Mouse (Mus musculus) CH12.LX (cell line): ENCODE results near the gene Ceacam20. TPM values are rescaled to one million over a fixed set of nuclear protein-coding genes. Genes with fewer than 3 reads are reported as not detected.

Source experiments
- DNase-seq: peaks from one replicate; pipeline ENCODE4 v3.0.0-alpha.2; 2013; ENCODE audit errors: extremely low read depth
- H3K27ac ChIP-seq: 2 replicates; pipeline ENCODE4 v1.5.1; 2012; ENCODE audit warnings: low read depth, mild to moderate bottlenecking, control low read depth, moderate library complexity; ENCODE audit not compliant: insufficient read depth
- H3K27me3 ChIP-seq: replicated peaks from 2 replicates; pipeline ENCODE3; 2012; ENCODE audit warnings: inconsistent platforms
- H3K36me3 ChIP-seq, 2 experiments: replicated peaks in 1 of 2; 2 replicates each; pipeline versions ENCODE3 to v1.6.1; 2012; ENCODE audit warnings: inconsistent platforms in 1 of 2, low read length in 1 of 2, mild to moderate bottlenecking in 1 of 2, mixed read lengths in 1 of 2, moderate library complexity in 1 of 2; ENCODE audit not compliant: control insufficient read depth in 1 of 2, insufficient read depth in 1 of 2
- H3K4me1 ChIP-seq, 2 experiments: 2 replicates each; pipeline ENCODE4 v1.6.1; 2012; ENCODE audit warnings: inconsistent platforms in 1 of 2, moderate library complexity in 1 of 2; ENCODE audit not compliant: insufficient read depth in 2 of 2, control insufficient read depth in 1 of 2
- H3K4me2 ChIP-seq: 2 replicates; pipeline ENCODE4 v1.6.1; 2012; ENCODE audit warnings: low read depth, mild to moderate bottlenecking, control low read depth; ENCODE audit not compliant: poor library complexity, insufficient read depth, severe bottlenecking
- H3K4me3 ChIP-seq, 3 experiments: fragments of 150-350 bp in 1 of 3; sonication (generic) in 1 of 3; replicated peaks in 1 of 3; 2 replicates each; pipeline versions ENCODE3 to v1.5.1; 2011 to 2012; ENCODE audit warnings: low read depth in 2 of 3, low read length in 2 of 3, mild to moderate bottlenecking in 2 of 3, moderate library complexity in 2 of 3, control low read depth in 1 of 3, improper control_type of control experiment in 1 of 3, inconsistent platforms in 1 of 3, mixed read lengths in 1 of 3; ENCODE audit not compliant: poor library complexity in 1 of 3
- H3K79me2 ChIP-seq: replicated peaks from 2 replicates; pipeline ENCODE4 v1.6.1; 2012; ENCODE audit warnings: mild to moderate bottlenecking, moderate library complexity; ENCODE audit not compliant: control insufficient read depth, poor library complexity, insufficient read depth, severe bottlenecking; ENCODE audit errors: extremely low read depth
- H3K9ac ChIP-seq: 2 replicates; pipeline ENCODE4 v1.6.1; 2012; ENCODE audit warnings: low read depth, mild to moderate bottlenecking, control low read depth, moderate library complexity; ENCODE audit not compliant: insufficient read depth
- H3K9me3 ChIP-seq: replicated peaks from 2 replicates; pipeline ENCODE3; 2012; ENCODE audit warnings: low read length, inconsistent platforms, mixed read lengths
- BHLHE40 ChIP-seq: IDR thresholded peaks from 2 replicates; pipeline ENCODE4 v1.6.1; 2011; ENCODE audit warnings: mild to moderate bottlenecking, low read depth, low read length, improper control_type of control experiment
- CHD1 ChIP-seq: IDR thresholded peaks from 2 replicates; pipeline ENCODE4 v1.6.1; 2012; ENCODE audit warnings: low read depth, low read length, improper control_type of control experiment, inconsistent platforms
- CHD2 ChIP-seq: IDR thresholded peaks from 2 replicates; pipeline ENCODE4 v1.6.1; 2011; ENCODE audit warnings: low read length, improper control_type of control experiment
- CTCF ChIP-seq, 2 experiments: IDR thresholded peaks in 1 of 2; conservative IDR thresholded peaks in 1 of 2; 2 replicates each; pipeline ENCODE4 v1.5.1; 2011 to 2012; ENCODE audit warnings: low read depth in 2 of 2, low read length in 2 of 2, improper control_type of control experiment in 1 of 2, inconsistent platforms in 1 of 2, mild to moderate bottlenecking in 1 of 2, moderate library complexity in 1 of 2
- ELF1 ChIP-seq: IDR thresholded peaks from 2 replicates; pipeline ENCODE4 v1.6.1; 2014; ENCODE audit warnings: low read depth, mild to moderate bottlenecking, inconsistent platforms, low read length, improper control_type of control experiment
- EP300 ChIP-seq: IDR thresholded peaks from 2 replicates; pipeline ENCODE4 v1.6.1; 2011; ENCODE audit warnings: low read length, improper control_type of control experiment
- ETS1 ChIP-seq: conservative IDR thresholded peaks from 2 replicates; pipeline ENCODE4 v1.6.1; 2012; ENCODE audit warnings: low read depth, mild to moderate bottlenecking, inconsistent platforms, low read length, improper control_type of control experiment, moderate library complexity
- GABPA ChIP-seq: IDR thresholded peaks from 2 replicates; pipeline ENCODE4 v1.6.1; 2012; ENCODE audit warnings: low read depth, low read length, improper control_type of control experiment, inconsistent platforms; ENCODE audit not compliant: insufficient replicate concordance
- IRF4 ChIP-seq: IDR thresholded peaks from 2 replicates; pipeline ENCODE4 v1.6.1; 2014; ENCODE audit warnings: low read depth, mild to moderate bottlenecking, inconsistent platforms, low read length, improper control_type of control experiment
- KAT2A ChIP-seq: IDR thresholded peaks from 2 replicates; pipeline ENCODE4 v1.6.1; 2012; ENCODE audit warnings: low read length, improper control_type of control experiment, inconsistent platforms; ENCODE audit not compliant: insufficient replicate concordance
- MAX ChIP-seq: IDR thresholded peaks from 2 replicates; pipeline ENCODE4 v1.6.1; 2011; ENCODE audit warnings: low read length, improper control_type of control experiment
- MAZ ChIP-seq: IDR thresholded peaks from 2 replicates; pipeline ENCODE4 v1.6.1; 2012; ENCODE audit warnings: low read depth, mild to moderate bottlenecking, inconsistent platforms, low read length, improper control_type of control experiment, moderate library complexity
- MEF2A ChIP-seq: IDR thresholded peaks from 2 replicates; pipeline ENCODE4 v1.6.1; 2014; ENCODE audit warnings: low read depth, mild to moderate bottlenecking, inconsistent platforms, low read length, improper control_type of control experiment, borderline replicate concordance
- MXI1 ChIP-seq: IDR thresholded peaks from 2 replicates; pipeline ENCODE4 v1.6.1; 2011; ENCODE audit warnings: mild to moderate bottlenecking, low read depth, low read length, improper control_type of control experiment
- MYC ChIP-seq: IDR thresholded peaks from 2 replicates; pipeline ENCODE4 v1.6.1; 2011; ENCODE audit warnings: low read depth, mild to moderate bottlenecking, improper control_type of control experiment, low read length
- NELFE ChIP-seq: IDR thresholded peaks from 2 replicates; pipeline ENCODE4 v1.6.1; 2011; ENCODE audit warnings: low read depth, low read length, improper control_type of control experiment
- NRF1 ChIP-seq: IDR thresholded peaks from 2 replicates; pipeline ENCODE4 v1.6.1; 2014; ENCODE audit warnings: low read depth, mild to moderate bottlenecking, inconsistent platforms, low read length, improper control_type of control experiment, moderate library complexity
- POLR2A ChIP-seq: IDR thresholded peaks from 2 replicates; pipeline ENCODE4 v1.6.1; 2011; ENCODE audit warnings: low read depth, mild to moderate bottlenecking, improper control_type of control experiment, low read length
- POLR2AphosphoS2 ChIP-seq: IDR thresholded peaks from 2 replicates; pipeline ENCODE4 v1.6.1; 2011; ENCODE audit warnings: low read depth, low read length, improper control_type of control experiment
- RAD21 ChIP-seq: IDR thresholded peaks from 2 replicates; pipeline ENCODE4 v1.6.1; 2011; ENCODE audit warnings: low read depth, mild to moderate bottlenecking, low read length, improper control_type of control experiment, moderate library complexity
- RCOR1 ChIP-seq: conservative IDR thresholded peaks from 2 replicates; pipeline ENCODE4 v1.6.1; 2012; ENCODE audit warnings: low read depth, mild to moderate bottlenecking, inconsistent platforms, low read length, improper control_type of control experiment
- SIN3A ChIP-seq: IDR thresholded peaks from 2 replicates; pipeline ENCODE4 v1.6.1; 2012; ENCODE audit warnings: low read length, improper control_type of control experiment, inconsistent platforms
- SMC3 ChIP-seq: IDR thresholded peaks from 2 replicates; pipeline ENCODE4 v1.6.1; 2011; ENCODE audit warnings: low read depth, low read length, improper control_type of control experiment
- TBP ChIP-seq: conservative IDR thresholded peaks from 2 replicates; pipeline ENCODE4 v1.6.1; 2011; ENCODE audit warnings: low read depth, low read length, improper control_type of control experiment
- TCF12 ChIP-seq: IDR thresholded peaks from 2 replicates; pipeline ENCODE4 v1.6.1; 2014; ENCODE audit warnings: low read depth, mild to moderate bottlenecking, inconsistent platforms, low read length, improper control_type of control experiment
- USF1 ChIP-seq: IDR thresholded peaks from 2 replicates; pipeline ENCODE4 v1.6.1; 2014; ENCODE audit warnings: low read depth, mild to moderate bottlenecking, inconsistent platforms, low read length, improper control_type of control experiment
- USF2 ChIP-seq: conservative IDR thresholded peaks from 2 replicates; pipeline ENCODE4 v1.6.1; 2011; ENCODE audit warnings: low read depth, low read length, improper control_type of control experiment
- ZKSCAN1 ChIP-seq: IDR thresholded peaks from 2 replicates; pipeline ENCODE4 v1.6.1; 2012; ENCODE audit warnings: low read depth, inconsistent platforms, low read length, improper control_type of control experiment, borderline replicate concordance
- ZMIZ1 ChIP-seq: IDR thresholded peaks from 2 replicates; pipeline ENCODE4 v1.6.1; 2012; ENCODE audit warnings: low read depth, mild to moderate bottlenecking, inconsistent platforms, low read length, improper control_type of control experiment
- dilution Hi-C: fragments of 300-500 bp; cut with MboI; formaldehyde crosslinking; loops from 2 replicates; pipeline ENCODE4 v1.14.3; 2020; ENCODE audit warnings: low sequenced_read_pairs; ENCODE audit not compliant: extremely low pct_unique_long_range_greater_than_20kb, extremely low pct_ligation_motif_present
- in situ Hi-C: fragments of 300-500 bp; cut with MboI; formaldehyde crosslinking; loops from 3 replicates; pipeline ENCODE4 v1.14.3; 2019; ENCODE audit warnings: low sequenced_read_pairs, low pct_ligation_motif_present, low pct_unique_long_range_greater_than_20kb, mixed read lengths
- polyA plus RNA-seq: library from polyadenylated mRNA; unstranded; fragments of >175 nt; gene quantifications from 2 replicates; pipeline ENCODE4 v1.2.1, GENCODE M21; 2012; ENCODE audit warnings: low read depth; ENCODE audit not compliant: insufficient read length
- total RNA-seq, 2 experiments: library from RNA; depleted of rRNA; stranded (reverse); fragments of 300-350 nt in 1 of 2; fragments of >200 nt in 1 of 2; gene quantifications; 2 replicates each; pipeline ENCODE4 v1.2.3; 2012 to 2014

Gene Ceacam20
- total and polyA plus RNA-seq, 3 experiments: 1.8 to 5.8 (median 4.3) TPM

DNA sequence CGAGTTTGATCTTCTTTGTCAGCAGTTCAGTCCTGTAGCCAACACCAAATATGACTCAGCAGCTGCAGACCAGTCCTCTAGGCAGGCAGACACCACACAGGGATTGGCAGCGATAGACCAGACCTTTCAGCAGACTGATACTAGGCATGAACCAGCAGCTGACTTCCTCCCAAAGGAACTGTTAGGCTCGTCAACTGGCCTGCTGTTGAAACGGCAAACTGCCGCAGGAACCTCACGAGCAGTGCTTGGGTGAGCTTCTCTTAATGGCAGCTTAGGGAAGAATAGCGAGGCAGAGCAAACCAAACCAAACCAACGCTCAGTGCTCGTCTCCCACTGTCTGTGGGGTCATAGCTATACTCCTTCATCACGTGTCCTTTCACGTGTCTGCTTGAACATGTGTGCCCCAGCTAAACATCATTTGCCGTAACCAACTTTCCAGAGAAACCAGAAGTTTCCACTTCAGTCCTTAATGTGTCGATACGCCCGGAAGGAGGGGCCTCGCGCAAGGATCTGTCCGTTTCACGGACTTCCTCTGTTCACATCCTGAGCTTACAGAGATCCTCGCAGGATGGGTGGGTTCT is 30.0 kb upstream of the Ceacam20 start:
- Histone ChIP-seq H3K27me3 (no peaks in the 10 kb centered on the region), H3K4me3 (no peak overlapping the region), H3K9ac (no peak overlapping the region), H3K4me1 (peaks cover 11 to 17% of the 10 kb centered on the region in 2 experiments; a peak in 3 of 4 replicates), H3K36me3 (no peaks in the 10 kb centered on the region), H3K27ac (no peak overlapping the region), H3K9me3 (no peaks in the 10 kb centered on the region), H3K79me2 (no peaks in the 10 kb centered on the region), H3K4me2 (no peak overlapping the region)
- dilution Hi-C loops: no loop called here
- DNase-seq: no peak
- in situ Hi-C loops: no loop called here
- TF ChIP-seq TCF12 (no peak), MYC (0 out of 2 replicates have a peak, but pooled peaks have one; percentile 21), EP300 (no peak), CHD1 (no peak), USF1 (peak; percentile 52), ZMIZ1 (no peak), ZKSCAN1 (no peak), ELF1 (no peak), RAD21 (no peak), BHLHE40 (peak; percentile 86), SIN3A (no peak), USF2 (peak; percentile 56), CTCF (conservative IDR thresholded peaks at IDR 0.05 in 1 of 2, IDR thresholded peaks at IDR 0.05 in 1 of 2; ENCODE audit: low read depth in 2 of 2, low read length in 2 of 2) (no peak), ETS1 (0 out of 2 replicates have a peak, but pooled peaks have one; percentile 14), KAT2A (no peak), POLR2A (no peak), GABPA (no peak), NRF1 (no peak), MAX (peak; percentile 38; the same call in 1 of the 2 replicates), MAZ (no peak), MXI1 (peak; percentile 29; the same call in 1 of the 2 replicates), NELFE (no peak), RCOR1 (no peak), POLR2AphosphoS2 (no peak), TBP (no peak), SMC3 (no peak), IRF4 (no peak), CHD2 (no peak), MEF2A (no peak)
